Mouse (Mus musculus): ENCODE results near the gene Eid3.

The Eid3 gene

DNA sequence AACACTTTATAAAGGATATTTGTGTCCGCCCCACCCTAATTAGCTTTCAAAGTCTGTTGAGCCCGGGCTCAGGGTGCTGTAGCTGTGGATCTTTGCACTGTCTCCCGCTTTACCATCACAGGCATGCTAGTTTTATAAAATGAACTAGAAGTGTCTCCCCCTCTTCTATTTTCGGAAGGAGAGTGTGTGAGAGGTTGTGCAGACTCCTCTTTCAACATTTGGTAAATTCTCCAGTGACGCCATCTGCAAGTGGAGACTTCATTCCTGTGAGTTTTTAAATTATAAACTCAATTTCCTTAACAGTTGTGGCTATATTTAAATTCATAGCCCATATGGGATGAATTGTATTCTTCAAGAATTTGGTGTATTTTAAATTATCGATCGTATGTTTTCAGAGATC lies 42.1 kb downstream of the Eid3 start:
- DNase-seq (ENCODE audit: extremely low read depth, low read depth, low spot score): no peak

- no peak for DNase-seq (ENCODE audit: extremely low read depth, low read depth, low spot score)
Measured at GRCm38 (mm10) chr10:82909382-82909781, 43.0 kb downstream of the Eid3 start.

DNA sequence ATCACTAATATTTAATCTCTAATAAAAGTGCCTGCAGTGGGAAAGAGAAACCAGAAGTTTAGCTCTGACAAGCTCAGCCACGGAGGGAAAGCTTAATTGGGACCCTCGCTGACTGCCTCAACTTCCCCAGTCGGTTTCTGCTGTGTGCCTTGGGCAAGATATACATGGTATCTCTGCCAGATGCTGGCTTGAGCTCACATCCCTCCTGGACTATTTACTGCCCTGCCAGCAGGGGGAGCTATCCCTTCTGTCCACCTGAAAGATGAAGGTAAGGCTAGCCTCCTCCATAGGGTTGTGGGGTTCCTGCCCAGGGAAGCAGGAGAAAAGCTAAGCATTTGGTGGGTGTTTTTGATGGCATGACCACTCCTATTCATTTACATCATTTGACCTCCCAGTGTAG lies 43.8 kb downstream of the Eid3 start:
- DNase-seq (ENCODE audit: extremely low read depth, low read depth, low spot score): no peak

DNA sequence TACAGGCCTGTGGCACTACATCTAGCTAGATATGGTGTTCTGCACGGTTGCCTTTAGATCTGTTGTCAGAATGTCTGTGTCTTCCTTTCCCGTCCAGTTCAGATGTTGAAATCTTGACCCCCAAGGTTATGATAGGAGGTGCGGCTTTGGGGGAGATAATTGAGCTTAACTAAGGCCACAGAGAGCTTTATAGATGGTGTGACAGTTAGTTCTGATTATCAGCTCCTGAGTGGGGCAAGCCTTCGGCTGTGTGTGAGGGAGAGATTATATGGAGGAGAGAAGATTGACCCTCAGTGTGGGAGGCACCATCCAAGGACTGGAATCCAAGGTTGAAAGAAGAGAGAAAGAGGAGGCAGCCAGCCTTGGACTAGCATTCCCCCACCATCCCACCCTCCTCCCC lies 46.8 kb downstream of the Eid3 start:
- no peak for DNase-seq (ENCODE audit: extremely low read depth, low read depth, low spot score)

DNA sequence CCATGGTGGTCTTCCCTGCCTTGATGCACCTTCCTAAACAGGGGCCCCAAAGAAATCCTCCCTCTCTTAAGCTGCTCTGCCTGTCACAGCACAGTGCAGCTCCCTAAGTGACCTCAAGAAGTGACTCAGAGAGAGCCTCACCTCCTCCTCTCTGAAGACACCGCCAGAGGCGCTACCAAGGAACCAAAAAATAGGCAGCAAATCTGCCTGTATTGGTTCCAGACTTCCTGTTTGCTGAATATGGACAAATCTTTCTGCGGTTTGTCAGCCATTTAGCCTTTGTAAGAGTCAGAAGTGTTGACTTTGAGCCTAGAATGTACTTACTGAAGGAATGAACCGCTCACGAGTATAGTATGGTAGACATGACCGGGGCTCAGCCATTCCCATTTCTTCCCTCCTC lies 47.3 kb downstream of the Eid3 start:
- no peak for DNase-seq (ENCODE audit: extremely low read depth, low read depth, low spot score)
